Mouse (Mus musculus): ENCODE measurements around the gene Lsm7. TPM values are rescaled to one million over a fixed set of nuclear protein-coding genes. Genes with fewer than 3 reads are reported as not detected.
A peak's percentile ranks its signal among the peaks of the same experiment; 100 is the strongest.
"Not testable (repeated sequence)": the region's sequence is repeated elsewhere in the genome, so short reads cannot be mapped to it uniquely, and the experiment has no call there.

Gene Lsm7
- total and polyA plus RNA-seq, 3 experiments: 198 to 411 (median 374) TPM

DNA sequence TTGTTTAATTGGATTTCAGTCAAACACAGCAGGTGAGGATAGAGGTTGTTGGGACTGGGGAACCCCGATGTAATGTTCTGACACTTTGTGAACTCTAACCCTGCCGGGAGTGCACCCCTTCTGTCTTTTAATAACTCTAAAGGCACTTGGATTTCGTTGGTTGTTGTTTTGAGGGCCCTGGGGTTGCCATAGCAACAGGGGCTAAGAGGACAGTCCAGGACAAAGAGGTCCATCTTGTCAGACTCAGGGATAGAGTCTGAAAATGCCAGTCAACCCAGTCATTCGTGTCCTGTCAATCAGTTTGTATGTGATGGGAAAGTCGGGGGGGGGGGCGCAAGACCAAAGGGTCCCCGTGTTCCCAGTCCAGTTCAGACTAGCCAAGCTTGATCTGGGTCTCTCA lies 22.2 kb downstream of the Lsm7 start:
- Histone ChIP-seq H3K27me3 (replicated peaks) (no peaks in the 10 kb centered on the region), H3K36me3 (replicated peaks in 1 of 2; ENCODE audit: control insufficient read depth in 1 of 2, insufficient read depth in 1 of 2, low read length in 1 of 2) (peaks cover 23 to 33% of the 10 kb centered on the region in 2 experiments), H3K27ac (ENCODE audit: insufficient read depth, low read depth) (no peak overlapping the region), H3K9ac (ENCODE audit: insufficient read depth, low read depth) (no peak overlapping the region), H3K4me3 (replicated peaks in 1 of 3; ENCODE audit: low read depth in 2 of 3, low read length in 2 of 3, poor library complexity in 1 of 3) (no peak overlapping the region), H3K79me2 (replicated peaks; ENCODE audit: control insufficient read depth, extremely low read depth, insufficient read depth, poor library complexity, severe bottlenecking) (peaks cover 9% of the 10 kb centered on the region), H3K9me3 (replicated peaks; ENCODE audit: low read length) (no peaks in the 10 kb centered on the region), H3K4me2 (ENCODE audit: insufficient read depth, low read depth, poor library complexity, severe bottlenecking) (no peak overlapping the region), H3K4me1 (ENCODE audit: control insufficient read depth in 1 of 2, insufficient read depth in 2 of 2) (peaks cover 17 to 37% of the 10 kb centered on the region in 2 experiments)
- TF ChIP-seq MAFK (IDR thresholded peaks at IDR 0.05; ENCODE audit: insufficient replicate concordance, low read length): no peak
- no peak for TF ChIP-seq RCOR1 (conservative IDR thresholded peaks at IDR 0.05; ENCODE audit: low read depth, low read length)
- TF ChIP-seq NRF1 (IDR thresholded peaks at IDR 0.05; ENCODE audit: low read depth, low read length): no peak
- TF ChIP-seq CHD1 (IDR thresholded peaks at IDR 0.05; ENCODE audit: low read depth, low read length): no peak
- no peak for TF ChIP-seq ZKSCAN1 (IDR thresholded peaks at IDR 0.05; ENCODE audit: borderline replicate concordance, low read depth, low read length)
- no peak for TF ChIP-seq RAD21 (IDR thresholded peaks at IDR 0.05; ENCODE audit: low read depth, low read length)
- no peak for TF ChIP-seq MXI1 (IDR thresholded peaks at IDR 0.05; ENCODE audit: low read depth, low read length)
- TF ChIP-seq EP300 (IDR thresholded peaks at IDR 0.05; ENCODE audit: low read length): no peak
- in situ Hi-C loops (cut with MboI; ENCODE audit: low pct_ligation_motif_present, low pct_unique_long_range_greater_than_20kb, low sequenced_read_pairs): no loop called here
- dilution Hi-C loops (cut with MboI; ENCODE audit: extremely low pct_ligation_motif_present, extremely low pct_unique_long_range_greater_than_20kb, low sequenced_read_pairs): no loop called here
- no peak for DNase-seq (ENCODE audit: extremely low read depth)

DNA sequence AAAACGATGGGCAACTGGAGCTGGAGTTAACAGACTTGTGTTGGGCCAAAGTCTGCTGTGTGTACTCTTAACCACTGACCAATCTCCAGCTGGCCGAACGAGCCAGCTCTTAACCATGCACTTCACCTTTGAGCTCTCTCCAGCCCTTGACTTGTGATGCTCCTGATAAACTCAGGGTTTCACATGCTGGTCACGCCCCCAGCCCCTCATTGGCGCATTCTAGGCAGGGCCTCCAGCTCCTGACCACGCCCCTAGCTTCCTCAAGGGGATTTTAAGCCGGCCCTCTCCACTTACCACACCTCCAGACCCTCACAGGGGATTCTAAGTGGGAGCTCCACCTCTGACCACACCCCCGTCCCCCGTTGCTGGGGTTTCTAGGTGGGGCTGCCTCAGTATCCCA lies 23.9 kb downstream of the Lsm7 start:
- peaks cover 26 to 37% of the 10 kb centered on the region in 2 experiments for H3K36me3 ChIP-seq (replicated peaks in 1 of 2; ENCODE audit: control insufficient read depth in 1 of 2, insufficient read depth in 1 of 2, low read length in 1 of 2)
- in situ Hi-C loops (cut with MboI; ENCODE audit: low pct_ligation_motif_present, low pct_unique_long_range_greater_than_20kb, low sequenced_read_pairs): no loop called here
- H3K79me2 ChIP-seq (replicated peaks; ENCODE audit: control insufficient read depth, extremely low read depth, insufficient read depth, poor library complexity, severe bottlenecking): peaks cover 21% of the 10 kb centered on the region
- peaks cover 18 to 35% of the 10 kb centered on the region in 2 experiments for H3K4me1 ChIP-seq (ENCODE audit: control insufficient read depth in 1 of 2, insufficient read depth in 2 of 2)
- H3K27ac ChIP-seq (ENCODE audit: insufficient read depth, low read depth): no peak overlapping the region
- DNase-seq (ENCODE audit: extremely low read depth): peak; percentile 75
- dilution Hi-C loops (cut with MboI; ENCODE audit: extremely low pct_ligation_motif_present, extremely low pct_unique_long_range_greater_than_20kb, low sequenced_read_pairs): no loop called here
- no peaks in the 10 kb centered on the region for H3K27me3 ChIP-seq (replicated peaks)
- H3K9me3 ChIP-seq (replicated peaks; ENCODE audit: low read length): no peaks in the 10 kb centered on the region
- TF ChIP-seq UBTF (IDR thresholded peaks at IDR 0.05; ENCODE audit: low read depth, low read length): no peak
- TF ChIP-seq POLR2A (IDR thresholded peaks at IDR 0.05; ENCODE audit: low read depth, low read length): no peak
- TF ChIP-seq MAX (IDR thresholded peaks at IDR 0.05; ENCODE audit: low read length): no peak
- no peak for TF ChIP-seq BHLHE40 (IDR thresholded peaks at IDR 0.05; ENCODE audit: low read depth, low read length)
- no peak overlapping the region for H3K4me2 ChIP-seq (ENCODE audit: insufficient read depth, low read depth, poor library complexity, severe bottlenecking)
- H3K4me3 ChIP-seq (replicated peaks in 1 of 3; ENCODE audit: low read depth in 2 of 3, low read length in 2 of 3, poor library complexity in 1 of 3): no peak overlapping the region
- H3K9ac ChIP-seq (ENCODE audit: insufficient read depth, low read depth): no peak overlapping the region

DNA sequence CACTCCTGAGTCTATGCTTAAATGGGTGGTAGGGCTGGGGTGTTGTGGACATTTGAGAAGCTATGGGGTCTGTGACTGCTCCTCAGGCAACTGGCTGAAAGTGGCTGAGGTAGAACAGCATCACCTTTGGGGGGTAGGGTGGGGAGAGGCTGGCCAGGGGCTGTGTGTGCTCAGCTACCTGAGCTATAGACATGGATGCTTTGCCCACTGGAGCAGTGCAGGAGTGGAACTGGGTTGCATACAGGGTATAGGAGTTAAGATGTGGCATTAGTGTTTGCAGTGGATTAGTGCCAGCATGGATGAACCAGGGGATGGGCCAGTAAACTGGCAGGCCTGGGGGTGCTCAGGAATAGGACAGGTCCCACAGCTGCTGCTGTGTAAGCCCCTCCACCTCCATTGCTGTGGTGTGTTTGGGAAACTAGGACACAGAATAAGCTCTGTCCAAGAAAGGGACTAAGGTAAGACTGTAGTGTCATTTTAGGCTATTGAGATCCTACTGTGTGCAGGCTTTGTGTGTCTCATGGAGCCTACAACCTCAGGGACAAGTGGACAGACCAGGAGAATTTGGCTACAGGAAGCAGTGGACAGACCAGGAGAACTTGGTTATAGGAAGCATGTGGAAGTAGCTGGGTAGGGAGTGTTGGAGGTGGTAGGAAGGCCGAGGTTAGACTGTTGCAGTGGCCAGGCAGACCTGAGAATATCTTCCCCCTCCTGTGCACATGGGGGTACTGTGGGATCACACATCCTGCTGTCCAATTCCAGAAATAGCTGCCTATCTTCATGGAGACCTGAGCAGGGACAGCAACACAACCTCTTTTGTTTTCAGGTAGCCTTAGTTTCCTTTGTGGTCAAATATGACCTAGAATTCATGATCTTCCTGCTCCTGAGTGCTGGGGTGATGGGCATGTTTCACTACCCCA lies 25.4 kb downstream of the Lsm7 start:
- DNase-seq (ENCODE audit: extremely low read depth): no peak
- H3K4me1 ChIP-seq (ENCODE audit: control insufficient read depth in 1 of 2, insufficient read depth in 2 of 2): peaks cover 20 to 41% of the 10 kb centered on the region in 2 experiments
- dilution Hi-C loops (cut with MboI; ENCODE audit: extremely low pct_ligation_motif_present, extremely low pct_unique_long_range_greater_than_20kb, low sequenced_read_pairs): no loop called here
- no peak overlapping the region for H3K9ac ChIP-seq (ENCODE audit: insufficient read depth, low read depth)
- TF ChIP-seq POLR2AphosphoS2 (IDR thresholded peaks at IDR 0.05; ENCODE audit: low read depth, low read length): no peak
- TF ChIP-seq ZMIZ1 (IDR thresholded peaks at IDR 0.05; ENCODE audit: low read depth, low read length): peak; percentile 16; the same call in 1 of the 2 replicates
- no peak for TF ChIP-seq NRF1 (IDR thresholded peaks at IDR 0.05; ENCODE audit: low read depth, low read length)
- no peak for TF ChIP-seq CHD2 (IDR thresholded peaks at IDR 0.05; ENCODE audit: low read length)
- H3K9me3 ChIP-seq (replicated peaks; ENCODE audit: low read length): no peaks in the 10 kb centered on the region
- peaks cover 26 to 35% of the 10 kb centered on the region in 2 experiments for H3K36me3 ChIP-seq (replicated peaks in 1 of 2; ENCODE audit: control insufficient read depth in 1 of 2, insufficient read depth in 1 of 2, low read length in 1 of 2)
- H3K27me3 ChIP-seq (replicated peaks): no peaks in the 10 kb centered on the region
- in situ Hi-C loops (cut with MboI; ENCODE audit: low pct_ligation_motif_present, low pct_unique_long_range_greater_than_20kb, low sequenced_read_pairs): no loop called here
- no peak overlapping the region for H3K4me2 ChIP-seq (ENCODE audit: insufficient read depth, low read depth, poor library complexity, severe bottlenecking)
- H3K79me2 ChIP-seq (replicated peaks; ENCODE audit: control insufficient read depth, extremely low read depth, insufficient read depth, poor library complexity, severe bottlenecking): peaks cover 21% of the 10 kb centered on the region
- no peak overlapping the region for H3K4me3 ChIP-seq (replicated peaks in 1 of 3; ENCODE audit: low read depth in 2 of 3, low read length in 2 of 3, poor library complexity in 1 of 3)
- no peak overlapping the region for H3K27ac ChIP-seq (ENCODE audit: insufficient read depth, low read depth)

DNA sequence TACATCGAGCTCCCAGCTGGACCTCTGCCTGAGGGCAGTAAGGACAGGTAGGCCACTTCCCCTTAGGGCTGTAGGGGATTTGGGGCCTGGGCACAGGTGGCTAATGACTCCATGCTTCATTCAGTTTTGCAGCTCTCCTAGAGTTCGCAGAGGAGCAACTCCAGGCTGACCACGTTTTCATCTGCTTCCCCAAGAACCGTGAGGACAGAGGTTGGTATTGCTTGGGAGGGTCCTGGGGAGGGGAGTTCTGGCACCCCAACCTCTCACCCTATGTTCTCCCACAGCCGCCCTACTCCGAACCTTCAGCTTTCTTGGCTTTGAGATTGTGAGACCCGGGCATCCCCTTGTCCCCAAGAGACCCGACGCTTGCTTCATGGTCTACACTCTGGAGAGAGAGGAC lies 26.4 kb downstream of the Lsm7 start:
- Histone ChIP-seq H3K4me3 (replicated peaks in 1 of 3; ENCODE audit: low read depth in 2 of 3, low read length in 2 of 3, poor library complexity in 1 of 3) (peak overlapping the region in 1 of 3 experiments; percentile 93), H3K79me2 (replicated peaks; ENCODE audit: control insufficient read depth, extremely low read depth, insufficient read depth, poor library complexity, severe bottlenecking) (peaks cover 21% of the 10 kb centered on the region), H3K36me3 (replicated peaks in 1 of 2; ENCODE audit: control insufficient read depth in 1 of 2, insufficient read depth in 1 of 2, low read length in 1 of 2) (peaks cover 26 to 35% of the 10 kb centered on the region in 2 experiments), H3K4me1 (ENCODE audit: control insufficient read depth in 1 of 2, insufficient read depth in 2 of 2) (peaks cover 20 to 50% of the 10 kb centered on the region in 2 experiments)
- DNase-seq (ENCODE audit: extremely low read depth); H3K27ac ChIP-seq (ENCODE audit: insufficient read depth, low read depth); H3K9ac ChIP-seq (ENCODE audit: insufficient read depth, low read depth); H3K4me2 ChIP-seq (ENCODE audit: insufficient read depth, low read depth, poor library complexity, severe bottlenecking); in situ Hi-C loops (cut with MboI; ENCODE audit: low pct_ligation_motif_present, low pct_unique_long_range_greater_than_20kb, low sequenced_read_pairs); dilution Hi-C loops (cut with MboI; ENCODE audit: extremely low pct_ligation_motif_present, extremely low pct_unique_long_range_greater_than_20kb, low sequenced_read_pairs); H3K27me3 ChIP-seq (replicated peaks); H3K9me3 ChIP-seq (replicated peaks; ENCODE audit: low read length): not testable (repeated sequence)

Measured in CH12.LX (cell line).